Mouse (Mus musculus): ENCODE measurements at regions not wholly inside any gene's neighbourhood (a gene's known extent, or its start where the extent isn't known, plus 50 kb on each side); places are given as distances from the start of the nearest gene placed in this dataset.

DNA sequence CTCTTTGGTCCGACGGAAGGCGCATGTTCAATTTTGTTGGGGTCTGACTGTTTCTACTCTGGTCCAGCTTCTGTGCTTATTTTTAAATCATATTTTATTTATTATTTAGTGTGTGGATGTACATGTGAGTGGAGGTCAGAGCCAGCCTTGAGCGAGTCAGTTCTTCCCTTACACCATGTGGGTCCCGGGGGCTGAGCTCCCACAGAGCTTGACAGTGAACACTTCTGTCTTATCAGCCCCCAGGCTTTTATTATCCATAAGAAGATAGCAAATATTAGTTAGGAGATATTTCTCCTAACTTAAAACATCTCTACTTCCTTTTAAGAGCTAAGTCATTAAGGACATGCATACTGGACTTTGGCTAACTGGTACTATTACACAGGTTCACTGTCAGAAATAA is 197.1 kb upstream of the A230072I06Rik start:
- TF ChIP-seq CTCF (IDR thresholded peaks at IDR 0.05) (no peak), EP300 (IDR thresholded peaks at IDR 0.05) (no peak)
- Histone ChIP-seq H3K4me2 (replicated peaks; ENCODE audit: low read depth, low read length) (no peak overlapping the region), H3K9me3 (ENCODE audit: low read length) (no peaks in the 10 kb centered on the region), H3K9ac (replicated peaks; ENCODE audit: low read depth) (no peak overlapping the region), H3K27me3 (replicated peaks; ENCODE audit: insufficient read depth, low read length) (no peaks in the 10 kb centered on the region), H3K36me3 (ENCODE audit: insufficient read depth, low read length) (no peaks in the 10 kb centered on the region), H3K4me3 (ENCODE audit: low read depth, low read length) (no peak overlapping the region), H3K4me1 (ENCODE audit: insufficient read depth, low read depth, low read length) (no peaks in the 10 kb centered on the region), H3K27ac (ENCODE audit: low read length) (no peak overlapping the region)
- 92% methylated on average over 5 of the region's 5 CpGs for WGBS
- DNase-seq (ENCODE audit: low spot score) (no peak), ATAC-seq (no peak)

GRCm38 (mm10) chr8:12087192-12087800 is 191.3 kb upstream of the A230072I06Rik start:
- ATAC-seq (no peak), DNase-seq (ENCODE audit: low spot score) (no peak)
- TF ChIP-seq CTCF (IDR thresholded peaks at IDR 0.05) (no peak), EP300 (IDR thresholded peaks at IDR 0.05) (no peak)
- no peak overlapping the region for H3K4me3 ChIP-seq (ENCODE audit: low read depth, low read length)
- no peaks in the 10 kb centered on the region for H3K9me3 ChIP-seq (ENCODE audit: low read length)
- H3K4me1 ChIP-seq (ENCODE audit: insufficient read depth, low read depth, low read length): no peaks in the 10 kb centered on the region
- H3K27ac ChIP-seq (ENCODE audit: low read length): no peak overlapping the region
- H3K4me2 ChIP-seq (replicated peaks; ENCODE audit: low read depth, low read length): no peak overlapping the region
- no peaks in the 10 kb centered on the region for H3K27me3 ChIP-seq (replicated peaks; ENCODE audit: insufficient read depth, low read length)
- WGBS: 81% methylated on average over 10 of the region's 10 CpGs
- H3K9ac ChIP-seq (replicated peaks; ENCODE audit: low read depth): no peak overlapping the region
- H3K36me3 ChIP-seq (ENCODE audit: insufficient read depth, low read length): no peaks in the 10 kb centered on the region

DNA sequence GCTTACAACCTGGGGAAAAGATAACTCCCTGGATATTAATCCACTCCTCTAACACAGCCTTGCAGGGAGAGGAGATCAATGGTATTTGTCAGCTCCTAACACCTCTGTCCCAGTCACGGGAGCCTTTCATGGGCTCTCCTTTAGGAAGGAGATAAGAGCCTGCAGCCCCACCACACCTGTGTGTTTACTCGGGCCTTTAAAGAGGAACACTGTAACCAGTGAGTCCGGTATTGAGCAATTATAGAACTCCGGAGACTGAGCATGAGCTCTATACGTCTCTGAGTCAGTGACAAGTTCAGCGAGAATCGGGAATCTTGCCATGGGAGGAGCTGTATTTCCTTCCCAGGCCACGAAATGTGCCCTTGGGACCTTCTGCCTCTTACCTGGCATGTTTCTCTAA is 178.5 kb upstream of the A230072I06Rik start:
- 0 out of 2 replicates have a peak, but pooled peaks have one; percentile 32 for ATAC-seq
- WGBS: 34% methylated on average over 8 of the region's 8 CpGs

GRCm38 (mm10) chr8:12103296-12103695 is 175.3 kb upstream of the A230072I06Rik start:
- DNase-seq (ENCODE audit: low spot score) (no peak), ATAC-seq (no peak)
- no peaks in the 10 kb centered on the region for H3K36me3 ChIP-seq (ENCODE audit: insufficient read depth, low read length)
- no peak overlapping the region for H3K9ac ChIP-seq (replicated peaks; ENCODE audit: low read depth)
- no peak overlapping the region for H3K4me3 ChIP-seq (ENCODE audit: low read depth, low read length)
- H3K27me3 ChIP-seq (replicated peaks; ENCODE audit: insufficient read depth, low read length): no peaks in the 10 kb centered on the region
- H3K9me3 ChIP-seq (ENCODE audit: low read length): no peaks in the 10 kb centered on the region
- H3K27ac ChIP-seq (ENCODE audit: low read length): no peak overlapping the region
- TF ChIP-seq EP300 (IDR thresholded peaks at IDR 0.05) (no peak), CTCF (IDR thresholded peaks at IDR 0.05) (no peak)
- H3K4me2 ChIP-seq (replicated peaks; ENCODE audit: low read depth, low read length): no peak overlapping the region
- H3K4me1 ChIP-seq (ENCODE audit: insufficient read depth, low read depth, low read length): no peaks in the 10 kb centered on the region
- WGBS: 69% methylated on average over 4 of the region's 4 CpGs

More for the DNA sequence above, 178.5 kb upstream of the A230072I06Rik start:
- Histone ChIP-seq H3K4me2 (replicated peaks; ENCODE audit: low read depth, low read length) (no peak overlapping the region), H3K9me3 (ENCODE audit: low read length) (no peaks in the 10 kb centered on the region), H3K4me1 (ENCODE audit: insufficient read depth, low read depth, low read length) (no peaks in the 10 kb centered on the region), H3K36me3 (ENCODE audit: insufficient read depth, low read length) (no peaks in the 10 kb centered on the region), H3K4me3 (ENCODE audit: low read depth, low read length) (no peak overlapping the region), H3K27ac (ENCODE audit: low read length) (no peak overlapping the region), H3K9ac (replicated peaks; ENCODE audit: low read depth) (no peak overlapping the region), H3K27me3 (replicated peaks; ENCODE audit: insufficient read depth, low read length) (no peaks in the 10 kb centered on the region)
- TF ChIP-seq CTCF (IDR thresholded peaks at IDR 0.05) (no peak), EP300 (IDR thresholded peaks at IDR 0.05) (no peak)
- peak; percentile 9 for DNase-seq (ENCODE audit: low spot score)

GRCm38 (mm10) chr8:12105106-12105901 is 173.3 kb upstream of the A230072I06Rik start:
- no peak for ATAC-seq
- no peaks in the 10 kb centered on the region for H3K27me3 ChIP-seq (replicated peaks; ENCODE audit: insufficient read depth, low read length)
- DNase-seq (ENCODE audit: low spot score): no peak
- H3K4me3 ChIP-seq (ENCODE audit: low read depth, low read length): no peak overlapping the region
- 59% methylated on average over 15 of the region's 15 CpGs for WGBS
- H3K9ac ChIP-seq (replicated peaks; ENCODE audit: low read depth): no peak overlapping the region
- H3K9me3 ChIP-seq (ENCODE audit: low read length): no peaks in the 10 kb centered on the region
- TF ChIP-seq EP300 (IDR thresholded peaks at IDR 0.05): no peak
- no peak for TF ChIP-seq CTCF (IDR thresholded peaks at IDR 0.05)
- no peak overlapping the region for H3K4me2 ChIP-seq (replicated peaks; ENCODE audit: low read depth, low read length)
- no peaks in the 10 kb centered on the region for H3K4me1 ChIP-seq (ENCODE audit: insufficient read depth, low read depth, low read length)
- H3K36me3 ChIP-seq (ENCODE audit: insufficient read depth, low read length): no peaks in the 10 kb centered on the region
- H3K27ac ChIP-seq (ENCODE audit: low read length): no peak overlapping the region

GRCm38 (mm10) chr8:12108578-12108977 is 170.0 kb upstream of the A230072I06Rik start:
- DNase-seq (ENCODE audit: low spot score): no peak
- TF ChIP-seq EP300 (IDR thresholded peaks at IDR 0.05): no peak
- no peak for TF ChIP-seq CTCF (IDR thresholded peaks at IDR 0.05)
- H3K27ac ChIP-seq (ENCODE audit: low read length): no peak overlapping the region
- no peak overlapping the region for H3K9ac ChIP-seq (replicated peaks; ENCODE audit: low read depth)
- WGBS: 38% methylated on average over 5 of the region's 5 CpGs
- H3K4me3 ChIP-seq (ENCODE audit: low read depth, low read length): no peak overlapping the region
- no peaks in the 10 kb centered on the region for H3K9me3 ChIP-seq (ENCODE audit: low read length)
- no peaks in the 10 kb centered on the region for H3K27me3 ChIP-seq (replicated peaks; ENCODE audit: insufficient read depth, low read length)
- no peak for ATAC-seq
- H3K4me1 ChIP-seq (ENCODE audit: insufficient read depth, low read depth, low read length): no peaks in the 10 kb centered on the region
- no peak overlapping the region for H3K4me2 ChIP-seq (replicated peaks; ENCODE audit: low read depth, low read length)
- H3K36me3 ChIP-seq (ENCODE audit: insufficient read depth, low read length): no peaks in the 10 kb centered on the region
